Mouse (Mus musculus): ENCODE measurements around the gene Cd82.

GRCm38 (mm10) chr2:93469118-93469517, 6.2 kb upstream of the Cd82 start:
- TF ChIP-seq CTCF (IDR thresholded peaks at IDR 0.05; ENCODE audit: borderline replicate concordance, control insufficient read depth, extremely low read depth, insufficient read depth, low read length, poor library complexity), result peak; percentile 47; the same call in 1 of the 2 replicates
- no peak for TF ChIP-seq POLR2A (IDR thresholded peaks at IDR 0.05; ENCODE audit: control insufficient read depth, extremely low read depth, insufficient read depth, low read length, poor library complexity)
